Mouse (Mus musculus) myocyte (in vitro differentiated cells): ENCODE data around the gene Lgr6. TPM values are rescaled to one million over a fixed set of nuclear protein-coding genes. Genes with fewer than 3 reads are reported as not detected.

Experiments used
- H3K27me3 ChIP-seq: one replicate; pipeline ENCODE4 v1.6.1; 2011; ENCODE audit not compliant: control insufficient read depth, insufficient read depth, insufficient read length
- H3K36me3 ChIP-seq: one replicate; pipeline ENCODE4 v1.6.1; 2011; ENCODE audit not compliant: control insufficient read depth, insufficient read depth
- H3K4me2 ChIP-seq: one replicate; pipeline ENCODE4 v1.6.1; 2011; ENCODE audit warnings: low read depth, control low read depth
- H3K4me3 ChIP-seq: one replicate; pipeline ENCODE4 v1.5.1; 2011; ENCODE audit warnings: mild to moderate bottlenecking, control low read depth, moderate library complexity
- H3K79me2 ChIP-seq: one replicate; pipeline ENCODE4 v1.6.1; 2011; ENCODE audit not compliant: control insufficient read depth, insufficient read depth
- H3ac ChIP-seq: one replicate; pipeline ENCODE4 v1.6.1; 2011; ENCODE audit not compliant: control insufficient read depth, insufficient read length
- CEBPB ChIP-seq: IDR thresholded peaks from 2 replicates; pipeline ENCODE4 v1.6.1; 2011; ENCODE audit warnings: mild to moderate bottlenecking, moderate library complexity; ENCODE audit not compliant: poor library complexity, insufficient read depth, severe bottlenecking
- E2F4 ChIP-seq: IDR thresholded peaks from one replicate; pipeline ENCODE4 v1.6.1; 2011; ENCODE audit warnings: mild to moderate bottlenecking, control low read depth, moderate library complexity; ENCODE audit not compliant: insufficient read depth
- MAX ChIP-seq: IDR thresholded peaks from one replicate; pipeline ENCODE4 v1.6.1; 2011; ENCODE audit warnings: low read depth, mild to moderate bottlenecking, control low read depth
- MYOD1 ChIP-seq, 3 experiments: IDR thresholded peaks; one replicate each; pipeline ENCODE4 v1.6.1; 2011; ENCODE audit warnings: control low read depth in 2 of 3, low read depth in 2 of 3, mild to moderate bottlenecking in 2 of 3, moderate library complexity in 1 of 3; ENCODE audit not compliant: insufficient read length in 2 of 3, control insufficient read depth in 1 of 3
- MYOG ChIP-seq, 3 experiments: IDR thresholded peaks; one replicate each; pipeline ENCODE4 v1.6.1; 2011; ENCODE audit warnings: control low read depth in 2 of 3, low read depth in 2 of 3, mild to moderate bottlenecking in 2 of 3; ENCODE audit not compliant: insufficient read length in 2 of 3, control insufficient read depth in 1 of 3, insufficient read depth in 1 of 3
- POLR2A ChIP-seq: IDR thresholded peaks from one replicate; pipeline ENCODE4 v1.6.1; 2011; ENCODE audit warnings: low read depth, mild to moderate bottlenecking, control low read depth, moderate library complexity; ENCODE audit not compliant: insufficient read length
- POLR2AphosphoS2 ChIP-seq: IDR thresholded peaks from one replicate; pipeline ENCODE4 v1.6.1; 2011; ENCODE audit warnings: low read depth, control low read depth; ENCODE audit not compliant: insufficient read length
- REST ChIP-seq: IDR thresholded peaks from one replicate; pipeline ENCODE4 v1.6.1; 2011; ENCODE audit warnings: mild to moderate bottlenecking, control low read depth, moderate library complexity; ENCODE audit not compliant: insufficient read depth, insufficient read length
- SRF ChIP-seq: IDR thresholded peaks from one replicate; pipeline ENCODE4 v1.6.1; 2011; ENCODE audit warnings: low read depth; ENCODE audit not compliant: control insufficient read depth, insufficient read length
- TCF12 ChIP-seq: IDR thresholded peaks from one replicate; pipeline ENCODE4 v1.6.1; 2011; ENCODE audit warnings: mild to moderate bottlenecking, control low read depth; ENCODE audit not compliant: poor library complexity, insufficient read depth, severe bottlenecking
- TCF3 ChIP-seq: IDR thresholded peaks from one replicate; pipeline ENCODE4 v1.6.1; 2011; ENCODE audit warnings: low read depth, control low read depth; ENCODE audit not compliant: insufficient read length
- USF1 ChIP-seq: IDR thresholded peaks from one replicate; pipeline ENCODE4 v1.6.1; 2011; ENCODE audit warnings: low read depth, mild to moderate bottlenecking, control low read depth, moderate library complexity
- polyA plus RNA-seq: library from polyadenylated mRNA; unstranded; fragments of >200 nt; fragmentation: generic; extraction: Trizol; gene quantifications from one replicate; pipeline ENCODE4 v1.2.1, GENCODE M21; 2012; ENCODE audit warnings: missing spikeins

Lgr6 gene
- polyA plus RNA-seq, 1 experiment, result 2.1 TPM

DNA sequence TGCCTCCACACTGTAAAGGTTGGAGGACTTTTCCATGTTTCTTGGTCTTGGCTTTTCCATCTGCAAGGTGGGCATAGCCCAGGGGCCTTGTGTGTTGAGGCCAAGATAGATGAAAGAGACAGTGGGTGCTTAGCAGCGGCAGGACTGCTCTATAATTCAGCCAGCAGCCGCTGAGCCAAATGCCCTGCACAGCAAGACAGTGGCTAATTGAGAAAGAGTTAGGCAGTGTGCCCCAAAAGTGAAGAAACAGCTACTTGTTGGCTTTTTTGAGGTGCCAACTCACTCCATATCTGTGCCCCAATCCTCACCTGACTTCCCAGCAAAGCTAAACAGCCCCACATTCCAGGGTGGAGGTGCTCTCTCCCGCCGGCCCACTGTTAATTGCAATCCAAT, 85.3 kb downstream of the Lgr6 start:
- TF ChIP-seq POLR2A, result no peak
- no peak for TF ChIP-seq MYOD1 (IDR thresholded peaks at IDR 0.05; ENCODE audit: control insufficient read depth in 1 of 3, insufficient read length in 2 of 3, low read depth in 2 of 3)
- TF ChIP-seq REST, result no peak
- H3K36me3 ChIP-seq, result no peaks in the 10 kb centered on the region
- H3ac ChIP-seq, result no peak overlapping the region
- peak overlapping the region; percentile 65 for H3K4me2 ChIP-seq
- no peak overlapping the region for H3K4me3 ChIP-seq
- no peaks in the 10 kb centered on the region for H3K27me3 ChIP-seq
- no peaks in the 10 kb centered on the region for H3K79me2 ChIP-seq

DNA sequence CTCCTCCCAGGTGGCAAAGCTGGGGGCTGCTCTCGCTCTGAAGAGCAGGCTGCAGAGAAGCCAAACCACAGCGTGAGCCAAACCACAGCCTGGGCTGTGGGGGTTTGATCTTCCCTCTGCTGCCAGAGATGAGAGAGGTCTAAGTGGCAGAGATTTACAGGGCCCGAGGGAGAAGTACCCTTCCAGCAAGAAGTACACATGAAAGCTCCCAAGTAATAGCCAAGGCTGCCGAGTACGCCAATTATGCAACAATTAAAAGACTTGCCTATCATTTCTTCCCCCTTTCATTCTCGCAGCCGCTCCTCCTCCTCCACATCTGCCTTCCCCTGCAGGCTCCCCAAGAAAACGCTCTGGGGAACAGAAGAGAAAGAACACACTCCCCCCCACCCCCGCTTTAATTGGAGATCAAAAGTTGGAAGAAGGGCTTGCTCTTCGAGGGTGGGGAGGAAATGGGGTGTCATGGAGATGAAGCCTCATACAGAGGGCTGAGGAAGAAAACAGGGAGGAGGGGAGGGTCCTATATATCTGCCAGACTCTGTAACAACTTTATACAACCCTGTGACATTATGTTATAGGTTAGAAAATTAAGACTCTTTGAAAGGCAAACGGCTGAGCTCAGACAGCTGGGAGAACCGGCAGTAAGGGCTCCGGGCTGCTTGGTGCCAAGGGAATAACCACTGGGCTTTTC, 85.8 kb downstream of the Lgr6 start:
- Histone ChIP-seq H3K79me2 (no peaks in the 10 kb centered on the region), H3ac (no peak overlapping the region), H3K27me3 (no peaks in the 10 kb centered on the region), H3K4me2 (peak overlapping the region; percentile 65), H3K4me3 (no peak overlapping the region), H3K36me3 (no peaks in the 10 kb centered on the region)
- TF ChIP-seq USF1, result no peak
- TF ChIP-seq CEBPB, result peak; percentile 48; the same call in 1 of the 2 replicates

- TF ChIP-seq SRF (no peak), MYOG (IDR thresholded peaks at IDR 0.05; ENCODE audit: control insufficient read depth in 1 of 3, insufficient read depth in 1 of 3, insufficient read length in 2 of 3, low read depth in 2 of 3) (no peak), TCF12 (no peak), POLR2AphosphoS2 (no peak), CEBPB (no peak), MYOD1 (IDR thresholded peaks at IDR 0.05; ENCODE audit: control insufficient read depth in 1 of 3, insufficient read length in 2 of 3, low read depth in 2 of 3) (no peak), E2F4 (no peak)
- Histone ChIP-seq H3K36me3 (no peaks in the 10 kb centered on the region), H3K27me3 (no peaks in the 10 kb centered on the region), H3ac (no peak overlapping the region), H3K4me2 (peak overlapping the region; percentile 15), H3K79me2 (no peaks in the 10 kb centered on the region), H3K4me3 (no peak overlapping the region)
Measured at GRCm38 (mm10) chr1:135017656-135018015, 87.4 kb downstream of the Lgr6 start.

DNA sequence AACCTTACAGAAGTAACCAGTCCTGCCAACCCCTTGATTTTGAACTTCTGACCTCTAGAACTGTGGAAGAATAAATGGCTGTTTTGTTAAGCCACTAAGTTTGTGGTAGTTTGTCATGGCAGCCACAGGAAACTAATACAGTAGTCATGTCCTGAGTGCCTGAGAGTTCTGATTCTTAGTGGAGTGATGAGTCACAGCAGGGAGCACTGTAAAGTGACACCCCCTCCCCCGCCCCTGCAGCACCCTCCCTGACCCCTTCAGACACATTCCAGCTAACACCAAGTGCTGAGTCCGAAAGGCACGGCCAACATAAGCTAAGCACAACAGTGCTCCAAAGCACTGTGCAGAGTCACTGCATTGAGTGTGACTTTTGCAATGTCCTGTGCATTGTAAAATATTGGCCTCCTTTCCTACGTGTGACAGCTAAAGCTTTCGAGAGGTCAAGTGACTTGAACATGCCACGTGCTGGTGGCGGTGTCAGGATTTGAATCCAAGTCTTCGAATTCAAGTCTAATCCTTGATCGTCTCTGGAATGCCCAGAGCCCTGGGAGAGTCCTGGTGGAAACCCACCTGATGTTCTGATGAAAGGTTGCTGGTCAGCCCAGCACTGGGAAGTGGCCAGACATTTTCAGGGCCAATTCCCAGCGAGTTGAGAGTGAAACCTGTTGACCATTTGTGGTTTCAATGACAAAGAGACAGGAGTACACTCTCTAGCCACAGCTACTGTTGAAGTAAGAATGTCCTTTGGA, 88.0 kb downstream of the Lgr6 start:
- Histone ChIP-seq H3K36me3 (no peaks in the 10 kb centered on the region), H3K27me3 (no peaks in the 10 kb centered on the region), H3K4me2 (peak overlapping the region; percentile 24), H3K4me3 (no peak overlapping the region), H3ac (no peak overlapping the region), H3K79me2 (no peaks in the 10 kb centered on the region)
- no peak for TF ChIP-seq E2F4
- TF ChIP-seq CEBPB, result no peak
- TF ChIP-seq MYOD1 (IDR thresholded peaks at IDR 0.05; ENCODE audit: control insufficient read depth in 1 of 3, insufficient read length in 2 of 3, low read depth in 2 of 3), result peak in 1 of 3 experiments; percentile 48

DNA sequence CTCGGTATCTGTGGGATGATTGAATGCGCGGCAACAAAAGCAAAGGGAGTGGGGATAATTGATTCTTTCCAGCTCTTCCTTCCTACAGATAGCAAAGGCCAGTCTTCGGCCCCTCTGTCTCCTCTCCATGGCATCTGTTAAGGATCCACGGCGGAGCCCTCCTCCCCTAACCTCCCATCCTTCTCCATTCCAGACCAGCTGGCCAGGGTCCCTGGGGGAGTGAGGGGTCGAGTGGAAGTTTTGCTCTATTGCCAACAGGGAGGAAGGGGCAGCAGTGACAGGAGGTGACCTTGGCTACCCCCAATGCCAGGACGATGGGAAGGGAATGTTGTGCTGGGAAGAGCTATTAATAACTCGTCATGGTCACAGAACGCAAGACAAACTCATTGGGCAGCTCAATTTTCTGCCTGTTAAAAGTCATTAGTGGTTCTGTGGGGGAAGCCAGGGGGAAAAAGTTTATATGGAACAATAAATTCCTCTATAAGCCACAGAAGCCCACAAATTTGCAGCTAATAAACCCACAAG, 90.1 kb downstream of the Lgr6 start:
- no peak overlapping the region for H3ac ChIP-seq
- H3K4me2 ChIP-seq, result no peak overlapping the region
- TF ChIP-seq MAX (no peak), SRF (no peak), E2F4 (no peak), CEBPB (no peak), MYOD1 (IDR thresholded peaks at IDR 0.05; ENCODE audit: control insufficient read depth in 1 of 3, insufficient read length in 2 of 3, low read depth in 2 of 3) (no peak), TCF12 (no peak), TCF3 (no peak), REST (no peak), USF1 (no peak), MYOG (IDR thresholded peaks at IDR 0.05; ENCODE audit: control insufficient read depth in 1 of 3, insufficient read depth in 1 of 3, insufficient read length in 2 of 3, low read depth in 2 of 3) (no peak), POLR2A (no peak), POLR2AphosphoS2 (no peak)
- H3K36me3 ChIP-seq, result no peaks in the 10 kb centered on the region
- H3K79me2 ChIP-seq, result no peaks in the 10 kb centered on the region
- H3K27me3 ChIP-seq, result peaks cover 8% of the 10 kb centered on the region
- H3K4me3 ChIP-seq, result no peak overlapping the region
